Mouse (Mus musculus): ENCODE measurements at regions not wholly inside any gene's neighbourhood (a gene's known extent, or its start where the extent isn't known, plus 50 kb on each side); places are given as distances from the start of the nearest gene placed in this dataset.

GRCm38 (mm10) chr6:104038853-104039252 lies 453.7 kb upstream of the Cntn6 start:
- DNase-seq (ENCODE audit: low spot score), result no peak

- DNase-seq (ENCODE audit: low spot score), result no peak
Observed at GRCm38 (mm10) chr6:104040450-104040849, 452.1 kb upstream of the Cntn6 start.

- DNase-seq (ENCODE audit: low spot score), result no peak
Observed at GRCm38 (mm10) chr6:104055996-104056395, 436.6 kb upstream of the Cntn6 start.

- no peak for DNase-seq (ENCODE audit: low spot score)
Observed at GRCm38 (mm10) chr6:104061692-104062263, 430.8 kb upstream of the Cntn6 start.

GRCm38 (mm10) chr6:104080581-104080980 lies 412.0 kb upstream of the Cntn6 start:
- no peak for DNase-seq (ENCODE audit: low spot score)

- no peak for DNase-seq (ENCODE audit: low spot score)
Observed at GRCm38 (mm10) chr6:104082242-104082641, 410.3 kb upstream of the Cntn6 start.

GRCm38 (mm10) chr6:104108386-104108785 lies 384.2 kb upstream of the Cntn6 start:
- no peak for DNase-seq (ENCODE audit: low spot score)

All from MN1 (cell line).